Mouse (Mus musculus) mouse embryonic stem cell (cell line): ENCODE data around the gene Fkbp5.
"Not testable (repeated sequence)": the region's sequence is repeated elsewhere in the genome, so short reads cannot be mapped to it uniquely, and the experiment has no call there.

Experiments
- in situ Hi-C, 2 experiments: fragments of 300-500 bp; cut with MboI; formaldehyde crosslinking; loops; 1 replicate in 1 of 2; 3 replicates in 1 of 2; pipeline ENCODE4 v1.14.3; 2019 to 2020; ENCODE audit warnings: low sequenced_read_pairs in 2 of 2, low pct_unique_long_range_greater_than_20kb in 1 of 2, mixed read lengths in 1 of 2; ENCODE audit not compliant: unreplicated experiment in 1 of 2

Gene Fkbp5

DNA sequence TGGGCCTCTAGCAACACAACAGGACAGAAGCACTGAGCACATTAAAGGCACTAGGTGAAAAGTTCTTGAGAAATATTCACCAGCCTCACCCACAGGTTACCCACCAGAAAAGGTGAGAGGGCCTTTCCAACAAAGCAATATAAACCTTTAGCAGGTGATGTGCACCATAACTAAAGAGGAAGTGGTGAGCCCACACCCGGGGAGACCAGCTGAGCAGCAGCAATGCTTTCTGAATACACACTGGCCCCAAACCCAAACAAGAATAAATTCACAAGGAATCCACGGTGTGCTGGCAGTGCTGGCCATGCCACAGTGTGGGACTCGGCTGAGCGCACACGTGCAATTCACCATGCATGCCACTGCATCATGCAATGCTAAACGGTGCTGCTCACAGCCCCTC lies 74.7 kb downstream of the Fkbp5 start:
- in situ Hi-C loops, result no loop called here

DNA sequence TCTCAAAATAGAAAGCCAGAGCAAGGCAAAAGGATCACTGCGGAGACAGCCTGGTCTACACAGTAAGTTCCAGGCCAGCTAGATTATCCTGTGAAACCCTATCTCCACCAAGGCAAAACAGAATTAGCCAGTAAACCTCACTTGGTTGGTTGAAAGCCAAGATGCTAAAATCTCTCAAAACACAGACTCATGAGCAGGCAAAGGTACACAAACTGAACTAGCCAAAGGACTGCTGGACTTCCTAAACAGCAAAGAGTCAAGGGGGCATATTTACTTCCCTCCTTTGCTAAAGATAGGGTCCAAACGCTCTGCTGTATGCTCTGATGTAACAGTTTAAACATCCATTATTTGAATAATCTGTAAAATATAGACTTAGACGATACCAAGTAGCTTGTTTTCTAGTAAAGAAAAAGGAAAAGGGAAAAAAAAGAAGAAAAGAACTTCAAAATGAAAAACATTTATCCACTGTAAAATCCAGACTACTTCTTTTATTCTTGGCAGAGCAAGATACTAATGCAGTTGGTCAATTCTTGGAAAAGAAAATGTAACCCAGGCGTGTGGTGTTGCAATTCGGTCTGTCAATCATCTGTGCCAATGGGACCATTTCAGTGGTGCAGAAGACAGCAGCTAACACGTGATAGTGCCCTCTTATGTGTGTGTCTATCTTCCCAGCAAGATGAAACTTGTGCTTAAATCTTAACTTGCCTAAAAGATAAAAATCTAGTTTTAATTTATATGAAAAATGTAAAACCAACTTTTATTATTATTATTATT lies 78.8 kb downstream of the Fkbp5 start:
- in situ Hi-C loops, result no loop called here

DNA sequence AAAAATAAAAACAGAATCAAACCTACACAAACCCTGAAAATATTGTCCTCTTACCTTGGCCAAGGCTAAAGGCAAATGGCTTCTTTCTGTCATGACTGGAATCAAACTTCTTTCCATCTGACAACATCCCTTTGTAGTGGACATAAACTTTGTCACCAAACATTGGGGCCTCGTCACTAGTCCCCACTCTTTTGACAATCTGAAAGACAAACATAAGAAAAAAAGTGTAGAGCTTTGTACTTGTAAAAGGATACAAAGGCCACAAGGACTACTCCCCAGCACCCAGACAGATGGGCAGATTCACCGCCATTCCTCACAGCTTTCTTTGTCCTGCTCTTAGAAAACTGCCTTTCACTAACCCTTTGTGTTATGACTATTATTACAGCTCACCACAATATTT lies 79.4 kb downstream of the Fkbp5 start:
- in situ Hi-C loops, result no loop called here

DNA sequence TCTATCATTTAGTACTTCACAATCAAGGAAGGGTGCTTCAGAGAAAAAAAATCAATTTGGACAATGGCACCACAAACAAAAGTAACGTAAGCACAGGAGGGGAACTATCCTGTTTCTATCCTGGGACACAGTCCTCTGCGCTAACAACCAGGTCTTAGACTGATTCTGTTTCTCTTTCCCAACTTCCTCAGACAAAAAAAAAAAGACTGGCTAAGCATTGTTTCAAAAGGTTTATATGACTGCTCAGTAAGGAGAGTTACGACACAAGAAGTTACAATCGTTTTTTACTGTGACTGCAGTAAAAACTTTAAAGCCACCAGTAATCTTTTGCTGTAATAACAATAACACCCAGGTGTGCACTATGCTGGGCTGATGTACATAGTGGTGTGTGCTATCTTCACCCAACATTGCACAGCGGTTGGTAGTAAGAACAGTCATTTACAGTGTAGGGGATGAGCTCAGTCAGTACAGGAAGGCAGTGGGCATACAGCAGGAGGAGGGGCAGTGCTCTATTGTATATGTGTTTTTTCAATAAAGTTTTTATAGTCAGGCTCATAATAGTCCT lies 82.3 kb downstream of the Fkbp5 start:
- in situ Hi-C loops, result no loop called here

GRCm38 (mm10) chr17:28433029-28433428 lies 84.3 kb downstream of the Fkbp5 start:
- in situ Hi-C loops, result no loop called here

- in situ Hi-C loops, result no loop called here
These were observed 85.4 kb downstream of the Fkbp5 start for GRCm38 (mm10) chr17:28431931-28432335.

DNA sequence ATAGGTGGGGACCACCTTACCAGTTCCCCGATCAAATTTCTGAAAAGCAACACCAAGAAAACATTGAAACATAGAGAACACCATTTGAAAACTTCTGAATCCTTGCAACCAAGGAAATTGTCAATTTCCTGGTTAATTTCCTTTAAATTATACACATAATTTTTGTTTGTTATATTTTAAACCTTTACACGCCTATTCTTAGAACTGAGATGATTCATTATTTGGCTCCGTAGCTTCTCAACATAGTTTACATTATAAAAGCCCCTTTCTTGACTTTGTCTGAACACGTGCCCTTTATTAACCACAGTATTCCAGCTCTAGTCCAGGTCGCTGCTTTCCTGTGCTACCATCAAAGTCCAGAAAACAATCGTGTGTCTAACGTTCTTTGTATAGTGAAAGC lies 86.3 kb downstream of the Fkbp5 start:
- in situ Hi-C loops, result no loop called here

- in situ Hi-C loops, result no loop called here
These were observed 88.7 kb downstream of the Fkbp5 start for GRCm38 (mm10) chr17:28428474-28429258.

DNA sequence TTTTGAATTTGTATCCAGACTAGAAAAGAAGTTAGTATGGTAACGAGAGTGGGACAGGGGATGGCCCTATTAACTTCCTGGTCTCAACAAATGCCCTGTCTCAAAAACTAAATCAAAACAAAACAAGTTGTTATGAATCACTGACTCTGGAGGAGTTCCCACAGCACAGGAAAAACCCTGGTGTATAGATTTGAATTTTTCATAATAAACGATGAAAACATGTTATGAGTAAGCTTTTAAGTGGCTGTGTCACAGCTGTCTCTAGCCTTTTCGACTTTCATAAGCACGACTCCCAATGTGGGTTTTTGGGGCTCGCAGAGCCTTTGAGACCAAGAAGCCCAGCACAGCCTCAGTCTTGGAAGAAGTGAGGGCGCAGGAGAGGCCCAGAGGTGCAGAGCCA lies 89.7 kb downstream of the Fkbp5 start:
- in situ Hi-C loops, result no loop called here

DNA sequence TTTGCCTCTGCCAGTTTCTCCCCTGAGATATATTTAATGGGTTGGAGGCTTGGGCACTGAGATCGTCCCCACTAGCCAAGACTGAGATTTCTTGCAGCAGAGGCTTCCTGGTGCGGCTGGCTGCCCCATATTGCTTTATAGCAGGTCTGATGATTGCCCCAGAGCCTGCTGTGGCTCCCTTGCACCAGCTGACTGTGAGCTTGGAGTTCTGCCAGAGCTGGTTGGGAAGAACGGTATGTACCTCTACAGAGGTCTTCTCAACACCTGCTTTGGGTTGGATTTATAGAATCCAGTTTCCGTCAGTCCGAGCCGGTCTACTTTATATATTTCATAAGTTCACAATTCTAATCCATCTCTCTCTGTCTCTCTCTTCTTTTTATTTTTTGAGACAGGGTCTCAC lies 93.0 kb downstream of the Fkbp5 start:
- in situ Hi-C loops, result no loop called here

GRCm38 (mm10) chr17:28421071-28421470 lies 96.3 kb downstream of the Fkbp5 start:
- in situ Hi-C loops, result no loop called here

GRCm38 (mm10) chr17:28420229-28421051 lies 96.9 kb downstream of the Fkbp5 start:
- in situ Hi-C loops, result no loop called here

DNA sequence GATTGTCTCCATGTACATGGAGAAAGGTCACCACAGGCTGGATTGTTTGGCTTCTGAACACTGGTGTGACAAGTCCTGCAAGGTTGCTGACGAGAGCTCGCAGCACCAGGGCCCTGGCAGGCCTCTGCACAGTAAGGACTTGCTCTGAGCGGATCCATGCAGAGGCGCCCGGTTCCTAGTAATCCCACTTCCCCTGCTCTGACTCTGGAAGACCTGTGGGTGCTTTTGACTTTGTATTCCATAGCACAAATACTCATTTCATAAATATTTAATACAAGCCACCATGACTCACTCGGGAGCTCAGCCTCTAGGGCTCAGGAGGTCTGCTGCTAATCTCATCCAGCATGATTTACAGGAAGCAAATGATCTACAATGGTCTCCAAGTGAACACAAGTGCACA lies 97.7 kb downstream of the Fkbp5 start:
- in situ Hi-C loops, result no loop called here

DNA sequence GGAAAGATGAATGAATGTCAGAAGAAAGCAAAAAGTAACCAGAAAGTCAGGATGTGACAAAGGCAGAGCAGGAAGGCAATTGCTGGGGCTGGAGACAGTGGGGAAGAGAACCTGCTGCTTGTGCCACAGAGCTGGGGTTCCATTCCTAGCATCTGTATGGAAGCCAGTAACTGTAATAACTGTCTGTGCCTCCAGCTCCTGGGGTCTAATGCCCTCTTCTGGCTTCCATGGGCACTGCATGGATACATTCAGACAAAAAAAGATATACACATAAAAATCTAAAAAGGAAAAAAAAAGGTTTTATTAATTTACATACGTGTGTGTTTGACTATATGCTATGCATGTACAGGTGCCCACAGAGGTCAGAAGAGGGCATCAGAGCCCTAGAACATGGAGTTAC lies 98.4 kb downstream of the Fkbp5 start:
- in situ Hi-C loops, result no loop called here

DNA sequence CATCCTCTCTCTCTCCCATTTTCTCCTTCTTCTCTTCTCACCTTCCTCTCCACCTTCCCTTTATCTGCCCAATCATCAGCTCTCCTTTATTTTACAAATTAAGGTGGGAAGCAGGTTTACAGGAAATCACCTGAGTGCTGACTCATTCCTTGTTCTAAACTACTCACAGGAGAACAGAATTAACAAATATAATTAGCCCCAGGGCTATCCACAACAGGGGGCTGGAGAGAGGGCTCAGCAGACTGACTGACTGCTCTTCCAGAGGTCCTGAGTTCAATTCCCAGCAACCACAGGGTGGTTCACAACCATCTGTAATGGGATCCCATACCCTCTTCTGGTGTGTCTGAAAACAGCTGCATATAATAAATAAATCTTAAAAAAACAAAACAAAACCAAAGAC lies 98.8 kb downstream of the Fkbp5 start:
- in situ Hi-C loops, result not testable (repeated sequence)

GRCm38 (mm10) chr17:28417771-28418170 lies 99.6 kb downstream of the Fkbp5 start:
- in situ Hi-C loops, result no loop called here

- in situ Hi-C loops, result no loop called here
These were observed 102.1 kb downstream of the Fkbp5 start for GRCm38 (mm10) chr17:28415271-28415670.

DNA sequence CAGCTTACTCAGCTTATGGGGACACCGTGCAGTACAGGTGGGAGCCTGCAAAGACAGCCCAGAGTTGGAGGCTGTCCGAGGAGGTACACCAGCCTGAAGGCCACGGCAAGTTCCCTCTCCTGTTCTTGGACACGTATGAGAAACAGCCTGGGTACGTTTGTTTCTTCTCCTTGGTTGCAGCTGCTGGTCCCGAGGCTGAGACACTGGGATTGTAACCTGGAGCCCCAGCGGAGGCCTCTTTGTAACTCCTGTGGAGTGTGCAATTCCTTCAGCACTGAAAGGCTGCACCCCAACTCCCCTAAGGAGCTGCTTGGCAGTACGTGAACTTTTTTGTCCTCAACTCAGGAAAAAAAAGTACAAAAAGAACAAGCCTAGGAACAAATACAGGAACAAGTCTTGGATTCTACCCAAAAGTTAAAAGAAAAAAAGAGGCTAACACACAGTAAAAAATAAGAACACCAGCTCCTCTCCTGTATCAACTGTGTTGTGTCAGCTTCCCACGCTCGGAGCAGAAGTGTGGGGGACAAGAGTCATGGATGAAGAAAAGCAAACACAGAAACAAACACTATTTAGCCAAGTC lies 105.9 kb downstream of the Fkbp5 start:
- in situ Hi-C loops, result no loop called here

GRCm38 (mm10) chr17:28410731-28411130 lies 106.6 kb downstream of the Fkbp5 start:
- in situ Hi-C loops, result no loop called here
